ENCODE assay signal across 7 mouse cellular contexts in genomic region chr10:43523931-43524330, GRCm38 (mm10). TPM values are rescaled to one million over a fixed set of nuclear protein-coding genes. Genes with fewer than 3 reads are reported as not detected.
DNase-seq lines count a peak whose midpoint lies in the region; ATAC-seq and TF ChIP-seq lines count a peak whose summit lies in the region.
"Not testable (repeated sequence)": the region's sequence is repeated elsewhere in the genome, so short reads cannot be mapped to it uniquely, and the experiment has no call there.

Gene Gm9803, plus strand, starts transcription at chr10:43524084.

- not testable (repeated sequence) for TF ChIP-seq EP300 in heart, adult 2 months (IDR thresholded peaks at IDR 0.05; ENCODE audit: insufficient read depth, low read depth, low read length)

- H3K9me3 ChIP-seq in hindbrain, postnatal 0 days (ENCODE audit: low read length); limb, embryonic 10.5 days (replicated peaks); midbrain, embryonic 10.5 days (replicated peaks); neural tube, embryonic 15.5 days (replicated peaks): not testable (repeated sequence)

- not testable (repeated sequence) for H3K4me3 ChIP-seq in embryonic fibroblast, embryonic 13.5 days (ENCODE audit: insufficient read depth, low read length); heart, adult 2 months; hindbrain, postnatal 0 days (ENCODE audit: low read length); limb, embryonic 10.5 days; midbrain, embryonic 10.5 days; neural tube, embryonic 15.5 days (replicated peaks)

- H3K79me2 ChIP-seq in heart, adult 2 months (replicated peaks; ENCODE audit: control insufficient read depth, insufficient read depth, low read length) = not testable (repeated sequence)

- TF ChIP-seq CTCF in embryonic fibroblast, embryonic 13.5 days (IDR thresholded peaks at IDR 0.05; ENCODE audit: borderline replicate concordance, insufficient read depth, low read length); heart, adult 2 months (IDR thresholded peaks at IDR 0.05); hindbrain, postnatal 0 days (IDR thresholded peaks at IDR 0.05; ENCODE audit: low read depth): not testable (repeated sequence)

- not testable (repeated sequence) for H3K9ac ChIP-seq in heart, adult 2 months (ENCODE audit: low read depth, low read length); hindbrain, postnatal 0 days (replicated peaks; ENCODE audit: low read length); neural tube, embryonic 15.5 days (replicated peaks)

- intact Hi-C loops in heart, adult 2 months (cut with DNase I) = not testable (repeated sequence)

- not testable (repeated sequence) for H3K27me3 ChIP-seq in heart, adult 2 months (ENCODE audit: control insufficient read depth, insufficient read depth, low read length); hindbrain, postnatal 0 days (ENCODE audit: insufficient read depth, low read length); limb, embryonic 10.5 days (ENCODE audit: low read depth, poor library complexity, severe bottlenecking); midbrain, embryonic 10.5 days (ENCODE audit: low read depth, poor library complexity, severe bottlenecking); neural tube, embryonic 15.5 days (replicated peaks)

- ATAC-seq in hindbrain, postnatal 0 days; neural tube, embryonic 15.5 days (ENCODE audit: low FRiP score): not testable (repeated sequence)

- H3K4me2 ChIP-seq in hindbrain, postnatal 0 days (ENCODE audit: low read depth, low read length); neural tube, embryonic 15.5 days: not testable (repeated sequence)

- not testable (repeated sequence) for H3K36me3 ChIP-seq in heart, adult 2 months (ENCODE audit: control insufficient read depth, insufficient read depth, low read length); hindbrain, postnatal 0 days (ENCODE audit: insufficient read depth, low read length)
- H3K36me3 ChIP-seq in limb, embryonic 10.5 days = peaks cover 42% of the 10 kb centered on the region
- H3K36me3 ChIP-seq in midbrain, embryonic 10.5 days = peaks cover 28% of the 10 kb centered on the region
- H3K36me3 ChIP-seq in neural tube, embryonic 15.5 days = peaks cover 15% of the 10 kb centered on the region

- H3K27ac ChIP-seq in embryonic fibroblast, embryonic 13.5 days (ENCODE audit: insufficient read depth, low read length); heart, adult 2 months; hindbrain, postnatal 0 days; limb, embryonic 10.5 days; midbrain, embryonic 10.5 days (replicated peaks); neural tube, embryonic 15.5 days (replicated peaks): not testable (repeated sequence)

- WGBS in heart, adult 2 months = 96% methylated on average over 10 of the region's 10 CpGs
- 93% methylated on average over 10 of the region's 10 CpGs for WGBS in hindbrain, postnatal 0 days
- WGBS in limb, embryonic 10.5 days = 95% methylated on average over 10 of the region's 10 CpGs
- 96% methylated on average over 10 of the region's 10 CpGs for WGBS in midbrain, embryonic 10.5 days
- WGBS in neural tube, embryonic 15.5 days = 91% methylated on average over 10 of the region's 10 CpGs

- TF ChIP-seq POLR2A in embryonic fibroblast, embryonic 13.5 days (IDR thresholded peaks at IDR 0.05; ENCODE audit: low read depth, low read length); heart, adult 2 months (IDR thresholded peaks at IDR 0.05; ENCODE audit: insufficient read depth, low read depth, low read length): not testable (repeated sequence)

- not testable (repeated sequence) for H3K4me1 ChIP-seq in embryonic fibroblast, embryonic 13.5 days (ENCODE audit: control insufficient read depth, insufficient read depth, low read length); heart, adult 2 months (ENCODE audit: control insufficient read depth, insufficient read depth, low read length); hindbrain, postnatal 0 days (ENCODE audit: insufficient read depth, low read length)
- peaks cover 11% of the 10 kb centered on the region for H3K4me1 ChIP-seq in limb, embryonic 10.5 days
- peaks cover 33% of the 10 kb centered on the region for H3K4me1 ChIP-seq in midbrain, embryonic 10.5 days
- peaks cover 13% of the 10 kb centered on the region for H3K4me1 ChIP-seq in neural tube, embryonic 15.5 days

- DNase-seq in adrenal gland, postnatal 4 days (ENCODE audit: low spot score in 2 of 2); heart, adult 2 months; hindbrain, postnatal 0 days (ENCODE audit: low spot score); limb, embryonic 10.5 days (ENCODE audit: low spot score); midbrain, embryonic 10.5 days (ENCODE audit: low spot score): not testable (repeated sequence)

RNA-seq across cellular contexts. Expression of gene Gm9803, which starts in this region (rescaled TPM):
- total RNA-seq in adrenal gland, postnatal 4 days (2021) = 10 to 100 TPM; 11.7 to 16.4 TPM
- 15.4 and 21.8 TPM in 2 replicates for polyA plus RNA-seq in embryonic fibroblast, embryonic 13.5 days (2011; ENCODE audit: insufficient read length, low read depth, missing spikeins)
- total RNA-seq in heart, adult 2 months (2021) = 10 to 100 TPM in 1 of 2 experiments, 1 to 10 TPM in 1; 7.9 to 18.6 TPM
- polyA plus RNA-seq in heart, adult 2 months (2012; rRNA removed) = 77.3 and 95.5 TPM in 2 replicates
- 6.3 and 30.1 TPM in 2 replicates for total RNA-seq in hindbrain, postnatal 0 days (2014; rRNA removed)
- 18.1 and 18.9 TPM in 2 replicates for polyA plus RNA-seq in hindbrain, postnatal 0 days (2015; fragmentation: Nextera tagmentation; extraction: Ambion mirVana)
- polyA plus RNA-seq in limb, embryonic 10.5 days (2016; fragmentation: Nextera tagmentation; extraction: Ambion mirVana) = 11.1 and 14.8 TPM in 2 replicates
- polyA plus RNA-seq in midbrain, embryonic 10.5 days (2016; fragmentation: Nextera tagmentation; extraction: Ambion mirVana) = 13.9 and 16.8 TPM in 2 replicates
- polyA plus RNA-seq in neural tube, embryonic 15.5 days (2015; fragmentation: Nextera tagmentation; extraction: Ambion mirVana) = 17.6 and 25.6 TPM in 2 replicates
